Mouse (Mus musculus) forebrain, embryonic 12.5 days (tissue): ENCODE measurements around the gene Gm17783. TPM values are rescaled to one million over a fixed set of nuclear protein-coding genes. Genes with fewer than 3 reads are reported as not detected.
"Not testable (repeated sequence)": the region's sequence is repeated elsewhere in the genome, so short reads cannot be mapped to it uniquely, and the experiment has no call there.

ENCODE experiments used
- ATAC-seq: fragments of 200-750 bp; cut with Nextera tagmentation; 2 replicates; pipeline ENCODE4 v1.8.0; 2017; ENCODE audit warnings: moderate TSS enrichment; ENCODE audit not compliant: low FRiP score
- H3K27ac ChIP-seq: fragments of 300-500 bp; sonication (generic); 2 replicates; pipeline ENCODE4 v1.5.1; 2016; ENCODE audit warnings: mild to moderate bottlenecking
- H3K27me3 ChIP-seq: fragments of 300-500 bp; sonication (generic); 2 replicates; pipeline ENCODE4 v1.6.1; 2016; ENCODE audit warnings: mild to moderate bottlenecking
- H3K36me3 ChIP-seq: fragments of 300-500 bp; sonication (generic); replicated peaks from 2 replicates; pipeline ENCODE4 v1.6.1; 2016; ENCODE audit warnings: mild to moderate bottlenecking
- H3K4me1 ChIP-seq: fragments of 300-500 bp; sonication (generic); 2 replicates; pipeline ENCODE4 v1.6.1; 2016
- H3K4me2 ChIP-seq: fragments of 300-500 bp; sonication (generic); 2 replicates; pipeline ENCODE4 v1.6.1; 2016; ENCODE audit warnings: mild to moderate bottlenecking, moderate library complexity
- H3K4me3 ChIP-seq: fragments of 300-500 bp; sonication (generic); replicated peaks from 2 replicates; pipeline ENCODE4 v1.5.1; 2016; ENCODE audit warnings: mild to moderate bottlenecking
- H3K9ac ChIP-seq: fragments of 300-500 bp; sonication (generic); 2 replicates; pipeline ENCODE4 v1.6.1; 2016; ENCODE audit warnings: mild to moderate bottlenecking
- H3K9me3 ChIP-seq: fragments of 300-500 bp; sonication (generic); 2 replicates; pipeline ENCODE4 v1.6.1; 2016
- WGBS: fragments of 180-500 bp; shearing (Covaris S2); methylation state at CpG from one replicate; pipeline ENCODE4 v1.1.7; 2016; 5-methylcytosine and 5-hydroxymethylcytosine counted together
- polyA plus RNA-seq: library from polyadenylated mRNA; unstranded; fragments of >200 nt; fragmentation: Nextera tagmentation; extraction: Ambion mirVana; gene quantifications from 2 replicates; pipeline ENCODE4 v1.2.1, GENCODE M21; 2016

Gene Gm17783
- polyA plus RNA-seq, 1 experiment from 2014 or later = not detected

GRCm38 (mm10) chr16:45471836-45472235 lies 60.0 kb downstream of the Gm17783 start:
- H3K27me3 ChIP-seq, H3K4me2 ChIP-seq, H3K4me3 ChIP-seq, ATAC-seq, H3K9me3 ChIP-seq, H3K4me1 ChIP-seq, H3K9ac ChIP-seq, H3K27ac ChIP-seq, H3K36me3 ChIP-seq: not testable (repeated sequence)
- WGBS = 86% methylated on average over 3 of the region's 3 CpGs

Other genes with a start within 250 kb of the Gm17783 start
- 58.9 and 62.0 TPM in 2 replicates for gene Cd200, start 123.0 kb downstream of the Gm17783 start, polyA plus RNA-seq
- not detected in 2 replicates for gene Gm609, start 39.1 kb downstream of the Gm17783 start, polyA plus RNA-seq
- not detected in 2 replicates for gene Slc9c1, start 3.3 kb upstream of the Gm17783 start, polyA plus RNA-seq
- not detected in 2 replicates for gene Gcsam, start 78.3 kb upstream of the Gm17783 start, polyA plus RNA-seq
- 0.11 and 0.18 TPM in 2 replicates for gene BC016579, start 122.0 kb upstream of the Gm17783 start, polyA plus RNA-seq
- gene Tmprss7, start 161.6 kb upstream of the Gm17783 start, polyA plus RNA-seq = 0.23 and 0.32 TPM in 2 replicates
- 319 and 330 TPM in 2 replicates for gene Tagln3, start 192.6 kb upstream of the Gm17783 start, polyA plus RNA-seq
- 41.9 and 44.9 TPM in 2 replicates for gene Abhd10, start 210.9 kb upstream of the Gm17783 start, polyA plus RNA-seq